Mouse (Mus musculus) frontal cortex, adult (tissue): Measurements from ENCODE around the gene Mt3.
"Not testable (repeated sequence)": the region's sequence is repeated elsewhere in the genome, so short reads cannot be mapped to it uniquely, and the experiment has no call there.

Experiments used
- ATAC-seq: cut with Nextera tagmentation; 2 replicates; pipeline ENCODE4 v1.9.2; 2017; ENCODE audit warnings: mild to moderate bottlenecking, moderate library complexity, mixed read lengths; ENCODE audit not compliant: low TSS enrichment

The Mt3 gene

GRCm38 (mm10) chr8:94150925-94151324, 1.5 kb upstream of the Mt3 start:
- no peak for ATAC-seq

- ATAC-seq, result peak; percentile 53
Observed at GRCm38 (mm10) chr8:94153451-94153850, 1.0 kb downstream of the Mt3 start.

GRCm38 (mm10) chr8:94154537-94154936, 2.1 kb downstream of the Mt3 start:
- no peak for ATAC-seq

DNA sequence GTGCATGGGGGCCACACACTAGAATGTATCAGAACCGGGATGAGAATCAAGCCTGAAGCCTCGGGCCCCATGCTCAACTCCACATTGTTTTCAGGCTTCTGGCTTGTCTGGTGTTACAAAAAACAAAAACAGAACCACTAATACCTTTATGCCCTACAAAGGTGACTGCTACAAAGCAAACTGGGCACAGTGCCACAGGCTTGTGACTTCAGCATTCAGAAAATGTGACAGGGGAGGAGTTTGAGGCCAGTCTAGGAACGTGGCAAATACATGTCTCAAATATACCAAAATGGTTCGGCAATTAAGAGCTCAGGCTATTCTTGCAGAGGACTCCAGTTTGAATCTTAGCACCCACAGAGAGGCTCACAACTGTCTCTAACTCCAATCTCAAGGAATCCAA, 3.7 kb downstream of the Mt3 start:
- ATAC-seq, result no peak

GRCm38 (mm10) chr8:94165772-94166171, 13.4 kb downstream of the Mt3 start:
- ATAC-seq, result not testable (repeated sequence)

DNA sequence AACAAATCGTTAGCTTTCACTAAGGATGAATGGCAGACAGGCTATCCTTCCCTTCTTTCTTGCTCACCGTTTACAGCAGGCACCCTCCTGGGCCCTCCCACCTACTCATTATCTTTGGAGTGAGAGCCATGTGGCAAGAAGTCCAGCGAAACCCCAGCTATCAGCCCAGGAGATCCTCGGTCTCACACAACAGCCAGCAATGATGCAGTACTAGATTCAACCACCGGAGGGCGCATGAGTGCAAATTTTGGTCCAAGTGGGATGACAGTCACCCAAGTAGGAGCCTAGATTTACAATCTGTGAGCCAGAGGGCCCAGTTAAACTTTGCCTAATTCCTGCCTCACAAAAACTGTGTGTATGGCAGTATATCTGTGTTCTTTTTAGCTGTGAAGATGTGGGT, 14.8 kb downstream of the Mt3 start:
- ATAC-seq, result peak; percentile 80

DNA sequence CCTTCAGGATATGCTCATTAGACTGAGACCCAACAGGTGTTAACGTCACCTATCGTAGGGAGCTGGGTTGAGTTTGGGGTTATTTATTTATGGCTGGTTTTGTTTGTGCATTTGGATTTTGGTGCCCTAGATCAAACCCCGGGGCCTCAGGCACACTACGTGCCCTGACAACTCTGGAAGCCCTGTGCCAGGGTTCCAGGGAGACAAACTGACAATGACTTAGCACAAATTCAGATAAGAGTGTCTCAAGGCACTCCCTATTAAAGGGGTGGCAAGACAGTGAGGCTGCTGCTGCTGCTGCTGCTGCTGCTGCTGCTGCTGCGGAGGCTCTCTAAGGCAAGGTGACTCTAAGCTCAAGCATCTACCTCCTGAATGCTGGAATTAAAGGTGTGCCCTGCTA, 17.1 kb downstream of the Mt3 start:
- ATAC-seq, result no peak

DNA sequence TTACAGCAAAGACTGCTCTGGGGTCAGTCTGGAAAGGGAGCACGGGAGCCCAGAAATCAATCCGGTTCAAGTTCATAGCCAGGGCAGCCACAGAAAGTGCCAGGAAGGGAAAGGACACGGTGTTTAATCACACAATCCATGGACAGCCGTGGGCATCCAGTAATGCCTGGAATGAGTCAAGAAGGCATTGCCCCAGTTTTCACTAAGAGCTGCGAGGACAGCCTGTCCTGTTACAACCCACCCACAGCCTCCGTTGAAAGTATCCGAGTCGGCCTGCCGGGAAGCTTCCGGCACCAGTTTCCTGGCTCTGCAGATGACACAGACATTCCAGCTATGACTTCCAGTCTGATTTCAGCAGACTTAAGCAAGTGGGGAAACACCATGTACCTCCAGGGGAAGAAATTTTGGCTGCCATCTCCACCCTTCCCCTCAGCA, 18.9 kb downstream of the Mt3 start:
- ATAC-seq, result peak; percentile 28

DNA sequence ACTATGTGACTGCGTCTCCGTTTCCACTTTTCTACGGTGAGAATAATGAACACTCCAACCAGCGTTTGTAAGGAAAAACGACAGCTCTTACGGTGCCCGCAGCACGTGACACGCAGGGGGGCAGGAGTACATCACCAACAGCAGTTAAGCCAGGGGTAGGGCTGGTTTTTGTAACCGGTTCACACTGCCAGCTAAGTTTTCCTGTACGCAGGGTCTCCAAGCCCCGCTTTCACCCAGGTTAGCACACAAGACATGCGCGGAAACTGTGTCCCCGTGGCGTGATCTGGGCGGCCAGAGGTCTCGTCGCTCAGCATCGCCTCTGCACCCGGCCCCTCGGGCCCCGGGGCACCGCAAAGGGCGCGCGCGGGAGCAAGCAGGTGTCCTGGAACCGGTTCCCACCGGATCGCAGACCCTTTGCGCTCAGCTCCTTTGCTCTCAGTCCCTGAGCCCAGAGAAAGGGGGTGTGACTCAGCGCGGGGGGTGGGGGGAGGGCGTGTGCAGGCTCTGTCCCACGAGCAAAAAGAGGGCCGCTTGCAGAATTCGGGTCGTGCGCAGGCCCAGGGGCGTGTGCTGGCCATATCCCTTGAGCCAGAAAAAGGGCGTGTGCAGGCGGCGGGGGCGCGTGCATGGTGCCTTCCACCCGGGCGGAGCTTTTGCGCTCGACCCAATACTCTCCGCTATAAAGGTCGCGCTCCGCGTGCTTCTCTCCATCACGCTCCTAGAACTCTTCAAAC, 19.8 kb downstream of the Mt3 start, which contains the start of gene Mt2:
Gene Mt2, plus strand, starts transcription at position 590 of the 734 bp plus-strand sequence.
- ATAC-seq, result peak; percentile 57

GRCm38 (mm10) chr8:94172809-94173732, 20.7 kb downstream of the Mt3 start:
- peak; percentile 15 for ATAC-seq

DNA sequence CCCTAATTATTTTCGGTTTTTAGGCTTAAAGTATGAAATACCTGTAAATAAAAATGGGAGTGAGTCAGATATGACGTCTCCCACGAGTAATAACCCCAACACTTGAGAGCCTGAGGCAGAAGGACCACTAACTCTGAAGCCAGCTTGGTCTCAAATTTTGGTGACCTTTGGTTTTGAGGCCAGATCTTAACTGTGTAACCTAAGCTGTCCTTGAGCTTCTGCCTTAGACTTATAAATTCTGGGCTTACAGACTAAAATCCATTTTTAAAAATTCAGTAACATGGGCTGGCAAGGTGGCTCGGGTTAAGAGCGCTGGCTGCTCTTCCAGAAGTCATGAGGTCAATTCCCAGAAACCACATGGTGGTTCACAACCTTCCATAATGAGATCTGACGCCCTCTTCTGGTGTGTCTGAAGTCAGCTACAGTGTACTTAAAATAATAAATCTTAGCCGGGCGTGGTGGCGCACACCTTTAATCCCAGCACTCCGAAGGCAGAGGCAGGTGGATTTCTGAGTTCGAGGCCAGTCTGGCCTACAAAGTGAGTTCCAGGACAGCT, 21.5 kb downstream of the Mt3 start:
- ATAC-seq, result no peak

DNA sequence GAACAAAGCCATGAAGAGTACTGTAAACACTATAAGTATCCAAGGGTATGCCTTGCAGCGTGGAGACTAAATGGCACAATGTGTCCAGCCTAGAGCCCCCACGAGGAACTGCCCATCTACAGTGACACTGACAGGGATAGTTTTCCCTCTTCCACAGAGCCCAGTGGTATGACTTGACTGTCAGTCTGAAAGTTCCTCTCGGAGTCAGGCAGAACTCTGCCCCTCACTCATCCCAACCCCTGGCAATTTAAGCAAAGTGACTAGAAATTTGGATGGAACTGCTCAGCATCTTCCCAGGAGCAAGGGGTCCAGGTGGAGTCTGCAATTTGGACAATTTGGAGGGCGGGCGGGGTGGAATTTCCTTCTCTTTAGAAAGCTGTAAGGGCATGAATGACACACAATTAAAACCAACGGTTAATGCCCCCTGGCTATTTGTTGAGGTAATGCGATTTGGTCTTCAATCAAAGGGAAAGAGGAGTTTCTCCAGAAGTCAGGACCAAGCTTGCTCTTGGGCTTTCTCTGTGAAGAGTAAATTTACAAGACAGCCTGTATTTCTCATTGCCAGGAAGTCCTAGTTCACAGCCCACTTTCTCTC, 22.3 kb downstream of the Mt3 start:
- ATAC-seq, result no peak

DNA sequence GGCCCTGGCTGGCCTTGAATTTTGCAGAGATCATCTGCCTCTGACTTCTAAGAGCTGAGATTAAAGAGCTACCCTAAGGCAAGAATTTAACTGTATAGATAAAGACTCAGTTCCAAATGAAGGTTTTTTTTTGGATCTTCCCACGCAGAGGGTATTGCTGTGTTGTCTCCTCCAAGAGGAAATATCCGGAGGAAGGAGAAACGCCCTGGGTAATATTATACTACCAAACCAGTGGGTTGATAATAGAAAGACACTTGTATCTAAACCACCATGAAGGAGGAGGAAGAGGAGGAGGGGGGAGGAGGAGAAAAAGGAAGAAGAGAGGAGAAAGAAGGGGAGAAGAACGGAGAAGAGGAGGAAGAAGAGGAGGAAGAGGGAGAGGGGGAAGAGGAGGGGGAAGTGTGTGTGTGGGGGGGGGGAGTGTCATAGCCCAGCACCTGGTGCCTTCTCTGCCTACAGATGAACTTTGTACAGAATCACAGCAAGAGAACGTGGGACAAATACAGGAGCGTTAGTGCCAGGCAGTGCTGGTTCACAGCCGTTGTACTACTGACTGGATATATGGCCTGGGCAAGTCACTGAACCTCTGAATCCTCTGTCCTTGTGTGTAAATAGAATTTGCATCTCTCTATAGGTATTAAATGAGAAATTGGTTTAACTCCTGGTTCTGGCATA, 25.4 kb downstream of the Mt3 start:
- ATAC-seq, result no peak

GRCm38 (mm10) chr8:94178857-94179712, 26.7 kb downstream of the Mt3 start, which contains the start of gene Mt1:
TSS of gene Mt1 (plus strand) at chr8:94179082.
- peak; percentile 77 for ATAC-seq

DNA sequence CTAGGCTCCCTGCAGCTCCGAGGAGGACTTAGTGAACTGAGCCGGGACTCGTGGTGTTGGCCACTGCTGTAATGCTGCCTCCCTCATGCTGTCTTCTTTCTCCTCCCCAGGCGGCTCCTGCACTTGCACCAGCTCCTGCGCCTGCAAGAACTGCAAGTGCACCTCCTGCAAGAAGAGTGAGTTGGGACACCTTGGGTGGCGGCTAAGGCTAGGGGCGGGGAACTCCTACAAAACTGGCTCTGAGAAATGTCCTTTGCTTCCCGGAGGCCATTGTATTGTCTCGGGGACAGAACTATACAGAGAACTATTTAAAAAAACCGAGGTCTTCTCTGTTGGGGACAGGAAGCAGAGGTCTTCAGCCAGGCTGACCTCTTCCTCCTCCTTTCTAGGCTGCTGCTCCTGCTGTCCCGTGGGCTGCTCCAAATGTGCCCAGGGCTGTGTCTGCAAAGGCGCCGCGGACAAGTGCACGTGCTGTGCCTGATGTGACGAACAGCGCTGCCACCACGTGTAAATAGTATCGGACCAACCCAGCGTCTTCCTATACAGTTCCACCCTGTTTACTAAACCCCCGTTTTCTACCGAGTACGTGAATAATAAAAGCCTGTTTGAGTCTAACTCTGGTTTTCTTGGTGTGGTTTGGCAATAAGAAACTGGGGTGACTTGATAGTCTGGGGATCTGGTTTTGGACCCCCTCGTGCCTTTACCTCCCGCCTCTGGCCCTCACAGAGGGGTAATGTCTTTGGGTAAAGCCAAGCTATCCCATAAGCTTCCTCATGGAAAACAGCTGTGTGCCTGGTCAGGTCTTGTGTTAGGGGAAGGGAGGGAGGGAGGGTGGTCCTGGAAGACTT, 27.5 kb downstream of the Mt3 start:
- ATAC-seq, result peak; percentile 35; the same call in 1 of the 2 replicates

DNA sequence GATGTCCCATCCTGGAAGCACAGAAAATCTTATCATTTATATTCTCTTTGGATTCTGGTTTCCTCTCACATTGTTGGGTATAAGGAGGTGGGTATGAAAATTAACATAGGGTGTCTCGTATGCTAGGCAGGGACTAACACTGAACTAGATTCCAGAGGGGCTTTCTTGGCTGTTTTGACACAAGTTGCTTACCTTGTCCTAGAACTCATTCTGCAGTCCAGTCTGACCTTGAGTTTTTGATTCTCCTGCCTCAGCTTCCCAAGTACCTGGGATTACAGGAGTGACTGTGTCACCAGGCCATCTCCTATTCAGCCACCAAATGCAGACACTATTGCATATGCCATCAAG, 28.1 kb downstream of the Mt3 start:
- ATAC-seq, result no peak

DNA sequence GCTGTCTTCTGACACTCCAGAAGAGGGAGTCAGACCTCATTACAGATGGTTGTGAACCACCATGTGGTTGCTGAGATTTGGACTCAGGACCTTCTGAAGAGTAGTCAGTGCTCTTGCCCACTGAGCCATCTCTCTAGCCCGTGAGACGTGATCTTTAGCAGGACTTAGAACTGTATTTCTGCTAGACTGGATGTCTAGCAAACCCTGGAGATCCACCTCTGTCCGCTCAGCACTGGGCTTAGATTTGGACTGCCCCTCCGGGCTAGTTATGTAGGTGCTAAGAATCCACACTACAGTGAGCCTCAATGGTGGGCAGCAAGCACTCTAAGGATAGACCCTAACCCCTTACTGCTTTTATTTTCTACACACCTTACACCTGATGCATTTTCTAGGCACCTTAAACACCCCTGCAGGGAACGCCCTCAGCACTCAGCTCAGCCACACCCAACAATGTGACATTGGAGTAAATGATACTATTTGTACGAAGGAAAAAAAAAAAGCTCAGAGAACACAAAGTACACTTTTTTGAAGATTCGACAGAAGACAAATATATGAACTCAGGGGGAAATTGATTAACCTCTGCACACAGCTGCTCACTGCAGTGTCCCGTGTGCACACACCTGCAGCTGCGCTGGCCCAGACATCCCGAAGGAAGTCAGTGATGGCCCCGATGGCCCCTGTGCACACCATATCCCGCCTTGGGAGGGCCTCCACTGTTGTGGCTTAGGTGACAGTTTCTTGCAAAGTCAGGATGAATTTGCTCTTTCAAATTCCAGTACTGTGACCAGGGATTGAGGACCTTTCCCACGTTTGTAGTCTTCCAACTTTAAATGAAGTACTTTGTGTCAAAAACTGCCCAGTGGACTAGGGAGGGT, 29.9 kb downstream of the Mt3 start:
- ATAC-seq, result no peak

DNA sequence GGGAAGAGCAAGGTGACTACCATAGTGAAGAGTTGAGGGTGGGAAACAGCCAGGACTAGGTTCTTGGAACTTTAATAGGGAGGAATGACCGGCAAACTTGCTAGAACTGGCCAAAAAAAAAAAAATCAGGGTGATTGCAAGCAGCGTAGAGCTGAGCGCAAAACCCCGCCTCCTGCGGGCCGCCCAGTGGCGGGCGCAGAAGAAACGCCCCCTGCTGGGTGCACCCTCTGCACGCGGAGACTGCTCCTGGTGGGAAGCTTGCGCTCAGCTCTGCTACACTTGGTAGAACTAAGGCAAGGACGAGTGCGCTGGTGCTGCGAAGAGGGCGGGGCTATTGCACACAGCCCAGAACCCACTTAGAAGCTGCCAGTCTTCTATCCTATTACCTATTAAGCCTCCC, 30.7 kb downstream of the Mt3 start:
- ATAC-seq, result peak; percentile 64
